Mouse (Mus musculus) kidney, postnatal 36 days (tissue): ENCODE results near the gene Evc.

Experiments
- DNase-seq, 2 experiments: peaks; one replicate each; pipeline ENCODE4 v3.0.0; 2021 to 2022; ENCODE audit warnings: mixed read lengths in 2 of 2

Gene Evc

GRCm38 (mm10) chr5:37336485-37337105 lies at the start of gene Evc:
Evc (minus strand) TSS chr5:37336894.
- DNase-seq: peak; percentile 79 to 90

GRCm38 (mm10) chr5:37383570-37383969 lies 46.9 kb upstream of the Evc start:
- DNase-seq: peak; percentile 9 to 56

- no peak for DNase-seq
Measured at GRCm38 (mm10) chr5:37380641-37381040, 43.9 kb upstream of the Evc start.

DNA sequence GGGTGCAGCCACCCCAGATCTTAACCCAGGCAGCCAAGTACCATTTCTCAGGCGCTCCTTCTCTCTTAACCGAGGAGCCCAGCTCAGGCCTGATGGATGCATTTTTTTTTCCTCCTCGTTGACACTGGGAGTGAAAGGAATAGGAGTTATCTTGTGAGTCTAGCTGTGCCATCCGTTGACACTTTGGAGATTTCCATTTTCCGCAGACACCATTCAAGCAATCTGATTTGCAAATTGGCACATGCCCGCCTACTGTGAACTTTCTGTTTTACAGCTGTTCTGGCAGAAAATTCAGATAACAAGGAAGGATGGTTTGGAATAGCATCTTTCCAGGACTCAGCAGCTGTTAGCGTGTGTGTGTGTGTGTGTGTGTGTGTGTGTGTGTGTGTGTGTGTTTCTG lies 40.7 kb upstream of the Evc start:
- no peak for DNase-seq

DNA sequence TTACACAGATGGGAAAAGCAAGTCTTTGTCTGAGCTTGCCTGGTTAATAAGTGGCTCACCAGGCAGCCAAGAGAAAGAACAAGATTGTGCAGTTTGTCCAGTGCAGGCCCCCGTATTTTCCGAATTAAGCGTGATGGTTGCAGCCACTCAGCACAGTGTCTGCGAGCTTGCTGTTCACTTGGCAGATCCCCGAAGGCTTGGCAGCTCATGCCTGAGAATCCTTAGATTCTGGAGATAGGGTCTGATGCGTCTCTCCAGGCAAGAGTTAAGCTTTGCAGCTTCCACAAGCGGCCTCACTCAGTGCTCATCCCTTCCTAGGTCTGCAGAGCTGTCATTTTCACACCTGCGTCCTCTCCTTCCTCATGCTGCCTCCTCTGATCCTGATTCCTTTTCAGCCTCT lies 32.1 kb upstream of the Evc start:
- DNase-seq: no peak

DNA sequence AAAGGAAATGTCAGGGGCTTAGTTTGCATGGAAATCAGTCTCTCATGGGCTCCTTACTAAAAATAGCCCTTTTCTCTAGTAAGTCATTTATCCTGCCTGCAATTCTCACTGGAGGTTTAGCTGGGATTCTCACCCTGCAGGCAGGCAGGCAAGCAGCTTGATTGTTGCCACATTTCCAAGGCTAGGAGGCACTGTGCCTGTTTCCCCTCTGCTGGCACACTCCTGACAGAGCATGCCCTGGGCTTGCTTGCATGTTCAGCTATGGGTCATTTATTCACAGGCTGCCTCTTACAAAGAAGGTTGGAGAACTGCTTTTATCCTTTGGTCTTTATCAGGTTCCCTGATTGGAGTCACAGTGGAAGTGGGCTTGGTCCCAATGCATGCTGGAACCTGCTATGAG lies 29.1 kb upstream of the Evc start:
- peak; percentile 7 to 12 for DNase-seq

DNA sequence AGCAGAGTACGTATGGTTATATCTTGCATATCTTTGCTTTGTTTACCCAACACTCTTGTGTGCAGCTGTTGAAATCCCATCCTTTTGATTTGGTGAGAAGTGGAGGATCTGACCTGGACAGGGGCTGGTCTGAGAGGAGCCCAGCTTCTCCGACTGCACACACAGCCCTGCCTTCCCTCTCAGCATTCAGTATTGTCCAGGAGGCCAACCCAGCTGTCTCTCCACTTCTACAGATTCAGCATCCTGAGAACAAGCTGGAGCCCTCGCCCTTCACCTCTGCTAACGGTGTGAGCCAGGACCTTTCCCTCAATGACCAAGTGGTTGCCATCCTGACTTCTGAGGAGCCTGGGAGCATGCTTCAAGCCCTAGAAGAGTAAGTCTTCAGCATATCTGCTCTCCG lies 26.6 kb upstream of the Evc start:
- DNase-seq: no peak

- no peak for DNase-seq
Measured at GRCm38 (mm10) chr5:37362618-37363017, 25.9 kb upstream of the Evc start.

- DNase-seq: no peak
Measured at GRCm38 (mm10) chr5:37356027-37356426, 19.3 kb upstream of the Evc start.

- DNase-seq: peak; percentile 61 to 91
Measured at GRCm38 (mm10) chr5:37354385-37354784, 17.7 kb upstream of the Evc start.

DNA sequence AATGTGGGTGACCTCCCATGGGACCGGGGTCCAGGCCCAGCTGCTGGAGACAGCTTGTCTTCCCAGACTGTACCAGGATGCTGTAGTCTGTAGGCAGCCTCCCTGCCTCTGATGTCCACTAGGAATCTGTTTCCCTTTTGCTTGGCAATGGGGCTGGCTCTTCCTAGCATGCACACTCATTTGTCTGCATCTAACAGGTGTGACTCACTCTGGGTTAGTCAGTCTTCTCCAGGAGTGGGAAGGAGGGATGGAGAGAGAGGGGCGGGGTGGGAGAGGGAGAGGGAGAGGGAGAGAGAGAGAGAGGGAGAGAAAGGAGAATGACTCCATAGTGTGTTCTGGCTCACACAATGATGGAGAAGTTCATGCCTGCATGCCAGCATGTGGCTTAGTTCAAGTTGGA lies 15.1 kb upstream of the Evc start:
- no peak for DNase-seq

DNA sequence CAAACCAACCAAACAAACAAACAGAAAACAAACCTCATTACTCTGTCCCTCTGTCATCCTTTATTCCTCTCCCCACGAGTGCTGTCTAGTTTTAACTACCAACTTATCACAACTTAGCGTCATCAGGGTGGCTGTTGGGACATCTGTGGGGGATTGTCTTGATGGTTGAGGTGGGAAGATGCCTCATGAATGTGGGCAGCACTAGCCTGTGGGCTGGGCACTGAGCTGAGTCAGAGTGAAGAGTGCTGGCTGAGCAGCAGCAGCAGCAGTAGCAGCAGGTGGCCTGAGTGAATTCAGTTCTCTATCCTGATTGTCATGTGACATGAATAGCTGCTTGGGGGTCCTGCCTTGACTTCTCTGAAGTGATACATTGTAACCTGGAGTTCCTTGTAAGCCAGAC lies 7.3 kb upstream of the Evc start:
- no peak for DNase-seq

- DNase-seq: peak; percentile 77 to 88
Measured at GRCm38 (mm10) chr5:37338288-37338687, 1.6 kb upstream of the Evc start, which contains the start of gene Evc2. Evc2 (plus strand) TSS chr5:37338499.

GRCm38 (mm10) chr5:37337696-37338095 lies 1.0 kb upstream of the Evc start:
- no peak for DNase-seq

- DNase-seq: peak; percentile 53
Measured at GRCm38 (mm10) chr5:37335061-37335460, 1.6 kb downstream of the Evc start.

- peak; percentile 84 to 87 for DNase-seq
Measured at GRCm38 (mm10) chr5:37332066-37332465, 4.6 kb downstream of the Evc start.

- DNase-seq: peak; percentile 92 to 95
Measured at GRCm38 (mm10) chr5:37331133-37331505, 5.6 kb downstream of the Evc start.

DNA sequence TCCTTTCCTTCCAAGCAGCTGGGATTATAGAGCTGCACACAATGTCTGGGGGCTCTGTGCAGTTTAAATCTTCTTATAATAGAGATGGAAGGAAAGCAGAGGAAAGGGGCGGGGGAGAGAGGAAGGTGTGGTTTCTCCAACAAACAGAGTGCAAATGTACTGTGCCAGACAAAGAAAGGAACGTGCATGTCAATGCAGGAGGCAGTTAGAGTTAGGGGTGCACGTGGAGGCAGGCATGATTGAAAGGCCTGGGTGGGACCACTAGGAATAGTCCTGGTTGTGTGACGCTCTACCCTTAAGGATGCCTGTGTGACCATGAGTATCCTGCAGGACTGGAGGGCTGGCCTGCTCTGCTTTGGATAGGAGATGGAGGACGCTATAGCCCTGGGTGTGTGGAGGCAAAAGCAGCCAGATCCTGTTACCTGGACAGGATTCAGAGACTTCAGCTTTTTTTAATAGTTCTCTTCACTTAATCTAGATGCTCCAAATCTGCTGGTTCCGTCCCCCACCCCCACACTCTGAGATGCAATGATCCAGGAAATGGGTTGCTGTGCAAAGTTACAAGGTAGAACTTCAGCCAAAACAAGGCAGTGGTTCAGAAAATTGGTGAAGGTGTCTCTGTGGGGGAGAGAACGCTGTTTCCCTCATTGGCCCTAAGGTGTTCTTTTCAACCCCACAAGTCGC lies 6.1 kb downstream of the Evc start:
- DNase-seq: peak in 1 of 2 experiments; percentile 74

GRCm38 (mm10) chr5:37326675-37327074 lies 10.0 kb downstream of the Evc start:
- DNase-seq: peak; percentile 71 to 79

- no peak for DNase-seq
Measured at GRCm38 (mm10) chr5:37320761-37321160, 15.9 kb downstream of the Evc start.

DNA sequence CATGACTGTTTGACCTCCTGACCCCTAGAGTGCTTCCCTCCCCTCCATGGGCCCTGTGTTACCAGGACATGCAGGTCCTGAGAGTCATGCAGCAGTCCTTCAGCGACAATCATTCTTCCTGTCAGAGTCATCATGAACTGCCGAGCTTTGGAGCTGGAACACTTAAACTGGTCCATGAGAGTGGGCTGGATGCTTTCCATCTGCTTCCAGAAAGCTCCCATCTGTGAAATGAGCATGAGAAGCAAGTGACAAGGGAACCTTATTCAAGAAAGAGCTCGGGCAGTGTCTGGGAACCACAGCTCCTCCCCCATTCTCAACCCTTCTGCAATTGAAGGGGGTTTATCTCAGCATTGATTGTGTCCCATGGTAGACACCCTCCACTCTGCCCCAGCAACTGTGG lies 16.5 kb downstream of the Evc start:
- no peak for DNase-seq

- peak in 1 of 2 experiments; percentile 36 for DNase-seq
Measured at GRCm38 (mm10) chr5:37318715-37319114, 18.0 kb downstream of the Evc start.

DNA sequence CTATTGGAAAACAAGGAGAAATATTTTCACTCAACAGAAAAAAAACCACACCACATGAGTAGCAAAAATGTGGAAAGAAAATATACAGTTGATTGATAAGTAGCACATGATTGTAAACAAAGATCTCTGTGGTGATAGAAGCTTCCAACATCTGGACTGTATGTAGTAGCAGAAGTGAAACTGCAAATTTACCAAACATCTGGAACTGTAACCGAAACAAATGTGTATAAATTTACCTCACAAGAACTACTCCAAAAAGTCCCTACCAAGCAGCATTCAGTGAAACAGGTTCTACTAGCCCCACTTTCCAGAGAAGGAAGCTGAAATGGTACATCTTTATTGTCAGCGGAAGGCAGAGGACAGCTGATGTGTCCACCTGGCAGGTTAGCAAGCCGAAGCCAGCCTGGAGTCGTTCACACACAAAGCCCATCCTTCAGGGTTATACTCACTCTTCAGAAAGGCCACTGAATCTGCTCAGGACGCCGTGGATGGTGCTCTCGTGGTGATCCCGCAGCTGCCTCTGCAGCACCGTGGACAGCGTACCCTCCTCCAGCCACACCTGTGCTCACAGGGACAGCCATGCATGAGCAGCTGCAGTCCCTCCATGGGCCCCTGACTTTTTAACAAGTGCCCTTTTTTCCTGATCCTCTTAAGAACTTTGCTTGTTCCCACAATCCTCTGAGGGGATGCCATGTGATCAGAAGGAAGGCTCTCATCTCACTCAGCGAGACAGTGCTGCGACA lies 23.5 kb downstream of the Evc start:
- DNase-seq: no peak

- DNase-seq: peak in 1 of 2 experiments; percentile 58
Measured at GRCm38 (mm10) chr5:37310026-37310425, 26.7 kb downstream of the Evc start.
